Mouse (Mus musculus): ENCODE measurements around the gene Pdcd1. TPM values are rescaled to one million over a fixed set of nuclear protein-coding genes. Genes with fewer than 3 reads are reported as not detected.
"Not testable (repeated sequence)": the region's sequence is repeated elsewhere in the genome, so short reads cannot be mapped to it uniquely, and the experiment has no call there.

The Pdcd1 gene
- total RNA-seq (2021), result 0.30 TPM in 1 of 2 replicates, not detected in the other
- long read RNA-seq, experiment 1, result 0 reads
- long read RNA-seq, experiment 2, result 0 reads

DNA sequence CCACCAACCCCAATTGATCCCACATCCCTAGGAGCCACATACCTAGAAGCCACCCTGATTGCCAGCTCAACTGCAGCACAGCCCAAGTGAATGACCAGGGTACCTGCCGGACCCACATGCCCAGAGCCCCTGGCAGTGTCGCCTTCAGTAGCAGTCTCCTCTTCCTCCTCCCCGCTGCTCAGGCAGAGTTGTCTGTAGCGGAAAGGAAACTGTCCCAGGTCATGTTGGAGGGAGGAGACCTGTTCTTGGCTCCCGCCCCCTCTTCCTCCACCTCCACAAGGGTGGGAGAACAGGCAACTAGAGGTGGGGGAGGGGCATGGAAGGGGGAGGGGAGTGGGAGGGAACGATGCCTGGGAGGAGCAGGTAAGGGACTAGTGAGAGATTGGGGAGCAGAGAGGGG lies at the start of gene Pdcd1:
Pdcd1 (minus strand) TSS at position 181 of the 400 bp plus-strand sequence.
- DNase-seq, result no peak

DNA sequence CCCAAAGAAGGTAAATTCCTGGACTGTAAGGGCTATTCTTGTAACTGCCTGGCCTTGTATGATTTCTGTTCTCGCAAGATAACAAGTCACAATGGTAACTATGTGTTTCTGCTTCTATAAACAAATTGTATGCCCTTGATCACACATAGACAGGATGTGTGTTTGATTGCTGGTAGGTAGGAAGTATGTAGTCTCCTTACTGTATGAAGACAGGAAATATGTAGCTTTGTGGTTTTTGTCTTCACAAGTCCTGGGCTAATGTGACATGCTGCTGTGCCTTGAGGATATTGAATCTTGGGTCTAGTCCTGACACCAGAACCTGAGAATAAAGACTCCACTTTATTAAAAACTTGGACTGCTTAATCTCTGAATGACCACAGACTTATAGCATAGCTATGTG lies 39.4 kb upstream of the Pdcd1 start:
- DNase-seq, result no peak

DNA sequence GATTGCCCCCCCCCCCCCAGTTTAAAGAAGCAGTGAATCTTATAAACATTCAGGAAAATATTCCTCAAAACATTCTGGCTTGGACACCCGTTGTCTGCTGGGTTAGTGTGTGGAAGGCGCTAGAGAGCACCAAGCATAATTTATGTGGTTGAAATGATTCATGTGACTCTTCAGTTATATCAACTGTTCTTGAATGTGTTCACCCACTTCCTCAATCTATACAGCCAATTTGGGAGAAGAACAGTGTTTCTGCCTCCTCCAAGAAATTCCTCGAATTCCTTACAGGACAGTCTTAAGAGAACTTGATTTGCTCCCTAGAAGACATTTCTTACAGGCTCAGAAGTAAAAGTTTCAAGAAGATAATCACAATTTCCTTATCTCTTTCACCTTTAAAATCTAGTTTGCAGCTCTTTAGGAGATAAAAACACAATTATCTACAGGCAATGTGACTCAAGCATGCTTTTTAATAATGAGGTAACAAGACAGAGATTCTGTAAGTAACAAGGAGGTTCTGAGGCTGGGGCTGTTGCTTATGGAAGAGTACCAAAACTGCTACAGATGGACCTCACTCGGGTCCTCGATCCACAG lies 34.1 kb upstream of the Pdcd1 start:
- no peak for DNase-seq

DNA sequence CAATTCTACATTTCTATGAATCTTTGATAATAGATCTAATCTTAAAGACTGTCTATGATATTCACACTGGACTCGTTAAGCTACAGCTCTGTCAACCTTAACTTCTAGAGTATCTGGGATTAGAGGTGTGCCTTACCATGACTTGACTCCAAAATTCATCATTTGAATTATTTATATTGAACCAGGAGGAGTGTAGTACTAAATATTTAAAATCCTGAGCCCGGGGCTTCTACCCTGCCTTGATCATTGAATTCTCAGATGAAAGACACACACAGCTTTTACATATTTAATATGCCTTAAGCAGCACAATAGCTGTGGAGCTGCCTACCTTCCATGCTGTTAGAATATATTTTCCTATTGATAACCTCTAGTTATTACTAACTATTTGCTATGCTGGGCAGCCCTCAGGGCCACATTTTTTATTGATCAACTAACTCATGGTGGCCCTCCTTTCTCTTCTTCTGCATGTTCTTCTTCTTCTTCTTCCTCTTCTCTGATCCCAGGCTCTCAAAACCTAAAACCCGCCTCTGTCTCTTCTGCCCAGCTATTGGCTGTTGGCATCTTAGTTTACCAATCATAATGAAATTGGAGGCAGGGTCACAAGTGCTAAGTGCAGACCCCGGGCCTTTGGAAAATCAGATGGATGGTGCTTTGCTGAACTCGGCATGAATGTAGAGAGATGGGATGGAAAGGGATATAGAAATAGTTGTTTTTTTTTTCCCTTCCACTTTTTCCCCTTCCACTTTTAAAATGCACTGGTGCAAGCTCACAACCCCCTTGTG lies 33.2 kb upstream of the Pdcd1 start:
- no peak for DNase-seq

DNA sequence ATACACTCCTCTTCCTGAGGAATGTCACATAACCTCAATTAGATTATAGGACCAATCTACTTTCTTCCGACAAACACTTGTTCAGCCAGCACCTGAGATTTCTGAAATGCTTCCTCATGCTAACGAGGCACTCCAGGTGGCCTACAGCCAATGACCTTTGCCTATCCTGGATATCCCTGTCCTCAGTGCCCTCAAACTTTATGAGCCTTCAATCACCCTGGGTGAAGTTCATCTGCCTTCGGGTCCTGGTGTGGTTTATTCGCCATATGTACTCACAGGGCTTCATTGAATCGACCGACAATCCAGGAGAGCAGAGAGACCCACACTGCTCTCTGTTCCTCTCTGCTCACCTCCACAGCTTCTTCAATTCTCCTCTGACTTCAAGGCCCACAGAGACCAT lies 29.4 kb upstream of the Pdcd1 start:
- no peak for DNase-seq

DNA sequence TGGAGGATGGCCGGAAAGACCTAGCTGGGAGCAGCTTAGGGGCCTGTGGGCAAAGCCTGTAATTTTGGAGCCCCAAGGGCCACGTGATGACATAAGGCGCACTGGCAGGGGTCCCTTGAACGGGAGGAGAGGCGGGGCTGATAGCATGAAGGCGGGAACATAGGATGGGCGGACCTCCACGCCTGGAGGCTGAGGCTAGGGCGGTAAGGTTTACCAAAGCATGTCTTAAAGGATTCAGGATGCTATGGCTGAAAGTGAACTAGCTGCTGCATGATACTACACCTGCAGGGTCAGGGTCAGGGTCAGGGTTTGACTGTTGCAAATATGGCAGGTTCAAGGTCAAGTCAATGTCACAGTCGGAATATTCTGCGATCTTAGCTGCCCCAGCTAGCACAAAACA lies 28.8 kb upstream of the Pdcd1 start:
- DNase-seq, result no peak

DNA sequence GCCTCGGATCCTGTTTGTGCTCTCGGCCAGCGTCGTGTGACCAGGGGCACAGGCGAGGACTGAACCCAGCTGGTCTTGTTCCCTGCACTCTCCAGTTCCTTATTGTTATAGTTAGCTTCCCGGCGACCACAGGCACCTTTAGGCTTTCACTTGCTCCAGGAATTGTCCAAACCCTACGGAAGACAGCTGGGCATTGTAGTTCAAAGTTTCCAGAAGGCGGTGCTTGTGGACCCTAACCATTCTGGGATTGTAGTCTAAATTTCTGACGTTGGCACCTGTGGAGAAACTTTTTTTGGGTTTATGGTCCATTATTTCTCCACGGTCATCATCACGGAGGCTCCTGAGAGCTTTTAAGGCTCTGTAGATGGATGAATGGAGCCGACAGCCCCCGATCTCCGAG lies 28.4 kb upstream of the Pdcd1 start:
- no peak for DNase-seq

DNA sequence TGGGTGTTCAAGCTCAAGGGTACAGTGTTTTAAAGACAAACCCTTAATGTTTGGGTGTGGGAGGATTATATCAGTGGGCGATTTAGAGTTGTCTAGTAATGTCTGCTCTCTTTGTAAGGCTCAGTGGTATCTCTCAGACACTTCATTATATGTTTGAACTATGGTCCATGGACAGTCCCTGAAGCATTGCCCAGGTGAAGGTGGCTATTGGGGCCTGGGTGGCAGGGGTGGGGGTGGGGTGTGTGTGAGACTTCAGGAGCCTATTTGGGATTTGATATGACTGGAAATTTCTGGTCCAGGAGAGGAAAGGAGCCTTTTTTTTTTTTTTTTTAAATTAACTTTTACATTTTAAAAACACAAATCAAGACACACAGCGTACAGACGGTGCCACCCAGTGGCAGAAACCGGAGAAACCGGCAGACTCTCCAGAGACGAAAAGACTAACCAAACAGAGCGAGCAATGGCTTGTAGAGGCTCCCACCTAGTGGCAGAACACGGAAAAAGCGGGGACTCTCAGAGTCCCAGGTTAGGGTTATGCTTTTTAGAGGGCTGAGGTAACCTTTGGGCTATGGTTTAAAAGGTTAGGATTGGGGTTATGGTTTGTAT lies 26.6 kb upstream of the Pdcd1 start:
- peak; percentile 90 for DNase-seq

DNA sequence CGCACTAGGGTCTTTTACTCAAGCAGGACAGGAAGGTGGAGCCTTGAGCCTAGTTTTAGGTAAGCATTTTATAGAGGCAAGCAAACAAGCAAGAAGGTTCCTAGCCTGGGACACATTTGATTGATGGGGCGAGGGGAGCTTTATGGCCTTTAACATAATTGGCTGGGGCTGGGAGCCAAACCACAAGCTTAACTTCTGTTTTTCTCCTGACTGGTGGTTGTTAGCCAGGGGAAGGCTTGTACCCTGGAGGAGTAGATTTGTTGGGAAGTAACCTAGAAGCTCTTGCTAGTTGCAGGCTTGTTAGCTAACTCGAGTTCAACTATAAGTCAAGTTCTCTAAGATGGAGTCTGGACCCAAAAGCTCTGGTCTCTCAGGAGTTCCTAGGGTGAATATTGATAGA lies 26.0 kb upstream of the Pdcd1 start:
- DNase-seq, result peak; percentile 27

DNA sequence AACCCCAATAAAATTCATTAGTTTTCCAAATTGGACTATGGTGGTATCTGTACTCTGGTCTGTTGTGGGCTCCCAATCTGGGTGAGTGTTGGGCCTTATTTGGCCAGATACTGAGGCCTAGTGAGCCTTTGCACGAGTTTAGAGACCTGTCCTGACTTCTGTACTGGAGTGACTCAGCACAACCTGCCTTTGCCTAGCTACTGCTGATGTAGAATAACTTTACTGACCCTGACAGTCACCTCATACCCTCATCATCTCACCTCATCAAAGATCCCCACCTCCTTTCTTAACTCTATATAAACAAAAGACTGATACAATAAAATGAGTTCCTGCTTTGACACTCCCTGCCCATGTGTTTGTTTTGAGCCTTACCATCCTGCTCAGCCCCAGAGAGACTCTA lies 24.3 kb upstream of the Pdcd1 start:
- no peak for DNase-seq

DNA sequence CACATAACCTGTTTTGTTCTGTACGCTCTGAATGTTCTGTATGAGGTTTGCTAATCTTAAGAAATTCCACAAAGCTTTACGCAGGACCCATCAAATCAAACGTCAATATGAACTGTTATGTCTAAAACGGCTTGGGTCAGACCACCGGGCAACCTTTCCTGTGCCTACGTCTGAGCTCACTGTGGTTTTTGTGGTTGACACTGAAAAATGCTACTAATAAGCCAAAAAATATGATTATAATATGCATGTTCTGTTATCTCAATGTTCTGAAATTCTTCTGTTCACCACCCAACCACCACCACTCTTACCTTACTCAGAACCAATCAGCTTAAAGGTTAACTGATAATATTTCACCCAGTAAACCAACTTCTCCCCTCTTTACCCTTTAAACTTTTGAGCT lies 22.4 kb upstream of the Pdcd1 start:
- no peak for DNase-seq

DNA sequence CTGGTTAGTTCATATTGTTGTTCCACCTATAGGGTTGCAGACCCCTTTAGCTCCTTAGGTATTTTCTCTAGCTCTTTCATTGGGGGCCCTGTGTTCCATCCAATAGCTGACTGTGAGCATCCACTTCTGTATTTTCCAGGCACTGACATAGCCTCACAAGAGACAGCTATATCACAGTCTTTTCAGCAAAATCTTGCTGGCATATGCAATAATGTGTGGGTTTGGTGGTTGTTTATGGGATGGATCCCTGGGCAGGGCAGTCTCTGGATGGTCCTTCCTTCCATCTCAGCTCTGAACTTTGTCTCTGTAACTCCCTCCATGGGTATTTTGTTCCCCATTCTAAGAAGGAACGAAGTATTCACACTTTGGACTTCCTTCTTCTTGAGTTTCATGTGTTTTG lies 5.9 kb upstream of the Pdcd1 start:
- not testable (repeated sequence) for DNase-seq

DNA sequence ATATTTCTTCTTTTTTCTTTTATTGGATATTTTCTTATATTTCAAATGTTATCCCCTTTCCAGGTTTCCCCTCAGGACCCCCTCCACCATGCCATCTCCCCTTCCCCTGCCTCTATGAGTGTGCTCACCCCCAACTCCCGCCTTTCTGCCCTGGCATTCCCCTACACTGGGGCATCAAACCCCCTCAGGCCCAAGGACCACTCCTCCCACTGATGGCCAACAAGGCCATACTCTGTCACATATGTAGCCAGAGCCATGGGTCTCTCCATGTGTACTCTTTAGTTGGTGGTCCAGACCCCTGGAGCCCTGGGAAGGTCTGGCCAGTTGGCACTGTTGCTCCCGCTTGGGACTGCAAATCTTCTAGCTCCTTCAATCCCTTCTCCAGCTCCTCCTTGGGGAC lies 5.0 kb upstream of the Pdcd1 start:
- no peak for DNase-seq

DNA sequence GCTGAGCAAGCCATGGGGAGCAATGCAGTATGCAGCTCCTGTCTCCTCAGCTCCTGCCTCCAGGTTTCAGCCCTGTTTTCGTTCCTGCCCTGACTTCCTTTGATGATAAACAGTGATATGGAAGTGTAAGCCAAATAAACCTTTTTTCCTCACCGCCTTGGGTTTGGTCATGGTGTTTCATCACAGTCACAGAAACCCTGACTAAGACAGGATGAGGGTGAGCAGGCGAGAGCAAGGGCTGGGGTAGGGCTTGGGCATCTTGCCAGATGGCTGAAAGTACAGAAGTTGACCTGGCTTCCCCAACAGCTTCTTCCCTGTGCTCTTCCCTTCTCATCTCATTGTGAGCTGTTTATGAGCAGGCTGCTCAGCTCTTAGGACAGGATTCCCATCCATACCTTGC lies 3.6 kb upstream of the Pdcd1 start:
- no peak for DNase-seq

DNA sequence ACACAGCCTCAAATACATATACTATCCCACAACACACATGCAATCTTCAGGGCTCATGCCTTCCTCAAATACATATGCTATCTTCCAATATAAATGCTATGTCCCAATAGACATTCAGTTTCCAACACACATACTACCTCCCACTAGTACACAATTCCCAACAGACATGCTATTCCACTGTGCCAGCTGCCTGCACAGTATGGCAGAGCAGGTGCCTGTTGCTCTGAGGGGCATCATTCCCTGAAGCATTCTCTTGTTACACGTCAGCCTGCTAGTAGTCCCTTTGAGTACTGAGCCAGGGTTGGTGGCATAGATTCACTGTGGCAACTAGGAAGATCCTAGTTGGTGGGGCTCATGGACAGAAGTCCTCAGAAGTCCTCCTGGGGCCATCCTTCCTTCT lies 2.1 kb upstream of the Pdcd1 start:
- DNase-seq, result no peak

DNA sequence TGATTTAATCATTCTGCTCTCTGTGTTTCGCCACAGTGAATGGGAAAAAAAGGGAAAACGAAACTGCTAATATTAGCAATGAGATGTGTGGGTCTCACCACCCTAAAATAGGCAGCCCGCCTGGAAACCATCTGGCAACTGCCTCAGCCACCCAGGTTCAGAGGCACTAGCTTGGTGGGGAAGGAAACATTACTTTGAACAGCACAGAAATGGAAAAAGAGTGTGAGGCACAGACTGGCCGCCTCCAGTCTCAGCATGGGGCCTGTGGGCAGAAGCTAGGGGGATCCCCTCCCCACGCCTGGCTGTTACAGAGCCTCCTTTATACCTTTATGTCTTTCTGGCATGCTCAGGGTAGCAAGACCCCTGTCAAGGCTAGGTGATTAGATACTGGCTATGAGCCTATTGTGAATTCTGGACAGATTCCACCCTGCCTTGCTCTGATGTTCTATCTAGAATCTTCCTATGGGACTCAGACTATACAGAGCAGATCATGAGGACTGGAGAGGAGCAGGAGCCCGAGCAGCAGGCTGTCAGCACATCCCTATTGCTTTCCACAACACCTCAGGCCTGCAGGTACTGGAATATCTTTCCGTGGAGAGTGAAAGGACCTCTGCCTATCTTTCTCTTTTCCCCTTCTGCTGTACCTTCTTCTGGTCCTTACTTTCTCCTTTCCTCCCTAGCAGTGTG lies 1.3 kb upstream of the Pdcd1 start:
- DNase-seq, result no peak

DNA sequence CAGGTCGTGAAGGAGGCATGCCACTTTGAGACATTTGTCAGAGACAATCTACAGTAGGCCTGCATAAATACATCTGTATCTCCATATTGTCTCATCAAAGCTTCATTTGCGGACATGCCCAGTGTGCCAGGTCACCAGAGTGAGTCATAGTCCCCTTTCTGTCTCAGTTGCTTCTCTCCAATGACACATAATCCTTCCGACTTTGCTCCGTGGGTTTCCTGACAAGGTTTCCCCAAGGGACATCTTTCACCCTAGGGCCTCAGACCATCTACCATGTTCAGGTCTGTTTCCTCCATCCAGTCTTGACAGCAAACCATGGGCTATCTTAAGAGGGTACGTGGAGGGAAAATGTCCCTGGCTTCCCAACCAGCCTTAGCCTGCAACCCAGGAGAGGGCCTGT lies 1.2 kb downstream of the Pdcd1 start:
- no peak for DNase-seq

DNA sequence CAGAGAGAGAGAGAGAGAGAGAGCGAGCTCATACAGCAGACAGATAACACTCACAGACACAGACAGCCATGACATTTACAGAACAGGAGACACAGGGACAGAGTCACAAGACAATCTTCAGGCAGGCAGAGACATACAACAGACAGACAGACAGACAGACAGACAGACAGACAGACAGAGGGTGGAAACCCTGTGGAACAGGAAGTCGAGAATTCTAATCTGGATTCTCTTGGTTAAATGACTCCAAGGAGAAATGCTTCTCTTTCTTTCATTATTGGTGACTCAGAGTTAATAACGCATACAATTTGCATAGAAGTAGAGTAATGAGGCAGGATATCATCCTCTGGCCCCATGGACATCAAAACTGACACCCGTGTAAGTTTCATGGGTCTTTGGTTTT lies 5.8 kb downstream of the Pdcd1 start:
- no peak for DNase-seq

DNA sequence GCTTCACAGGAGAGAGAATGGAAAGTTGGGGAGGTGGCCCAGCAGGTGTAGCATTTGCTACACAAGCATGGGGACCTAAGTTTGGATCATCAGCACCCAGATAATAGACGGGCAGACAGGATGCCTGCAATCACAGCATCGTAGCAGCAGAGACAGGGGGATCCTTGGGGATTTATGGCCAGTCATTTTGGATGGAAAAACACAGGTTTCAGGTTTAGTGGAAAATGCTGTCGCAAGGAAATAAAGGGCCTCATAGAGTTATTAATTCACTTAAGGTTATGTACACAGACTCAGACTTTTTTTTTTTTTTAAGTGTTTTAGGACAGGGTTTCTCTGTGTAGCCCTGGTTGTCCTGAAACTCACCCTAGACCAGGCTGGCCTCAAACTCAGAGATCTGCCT lies 6.8 kb downstream of the Pdcd1 start:
- no peak for DNase-seq

DNA sequence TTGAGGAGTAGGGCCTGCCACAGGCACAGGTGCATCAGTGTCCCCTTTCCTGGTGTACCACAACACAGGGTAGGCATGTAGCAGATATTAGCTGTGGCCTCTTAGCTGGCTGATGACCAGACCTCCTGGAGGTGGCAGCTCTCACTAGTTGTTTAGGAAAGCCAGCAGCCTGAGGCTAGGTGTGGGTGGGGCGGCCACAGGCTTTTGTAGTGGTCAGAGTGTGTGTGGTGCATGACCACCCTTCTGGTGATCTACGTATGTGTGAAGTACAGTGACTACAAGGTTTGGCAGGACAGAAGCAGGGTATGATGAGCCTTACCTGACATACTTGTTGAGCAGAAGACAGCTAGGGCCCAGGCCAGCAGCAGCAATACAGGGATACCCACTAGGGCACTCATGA lies 12.0 kb downstream of the Pdcd1 start:
- DNase-seq, result no peak

DNA sequence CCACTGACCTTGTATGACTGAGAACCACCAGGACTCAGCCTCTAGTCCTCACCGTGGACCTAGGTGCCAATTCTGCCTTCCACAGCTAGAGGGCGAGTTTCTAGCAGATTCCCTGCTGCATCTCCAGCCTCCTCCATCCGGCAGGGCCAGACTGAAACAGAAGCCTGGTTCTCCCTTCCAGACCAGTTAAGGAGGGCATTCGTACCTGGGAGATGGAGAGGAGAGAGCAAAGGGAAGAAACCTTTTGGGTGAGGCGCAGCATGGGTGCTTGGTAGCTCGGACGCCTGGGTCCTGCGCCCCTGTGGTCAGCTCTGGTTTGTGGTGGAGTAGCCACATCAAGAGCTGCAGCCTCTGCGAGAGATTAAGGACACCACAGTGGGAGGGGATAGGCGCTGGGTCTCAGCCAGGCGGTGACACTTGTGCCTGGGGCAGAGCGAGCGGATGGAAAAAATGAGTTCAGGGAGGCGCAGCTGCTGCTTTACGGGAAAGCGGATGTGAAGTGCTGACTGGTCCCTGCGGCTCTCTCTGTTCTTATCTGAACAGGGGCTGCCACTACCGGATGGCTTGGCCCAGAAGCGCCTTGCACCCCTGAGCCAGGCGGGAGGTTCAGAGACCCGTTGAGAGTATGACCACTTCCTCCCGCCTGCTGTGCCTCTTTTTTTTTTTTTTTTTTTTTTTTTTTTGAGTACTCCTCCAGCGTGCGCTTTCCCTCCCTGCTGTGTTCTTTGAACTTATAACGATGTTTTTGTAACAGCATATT lies 17.2 kb downstream of the Pdcd1 start:
- peak; percentile 92 for DNase-seq

DNA sequence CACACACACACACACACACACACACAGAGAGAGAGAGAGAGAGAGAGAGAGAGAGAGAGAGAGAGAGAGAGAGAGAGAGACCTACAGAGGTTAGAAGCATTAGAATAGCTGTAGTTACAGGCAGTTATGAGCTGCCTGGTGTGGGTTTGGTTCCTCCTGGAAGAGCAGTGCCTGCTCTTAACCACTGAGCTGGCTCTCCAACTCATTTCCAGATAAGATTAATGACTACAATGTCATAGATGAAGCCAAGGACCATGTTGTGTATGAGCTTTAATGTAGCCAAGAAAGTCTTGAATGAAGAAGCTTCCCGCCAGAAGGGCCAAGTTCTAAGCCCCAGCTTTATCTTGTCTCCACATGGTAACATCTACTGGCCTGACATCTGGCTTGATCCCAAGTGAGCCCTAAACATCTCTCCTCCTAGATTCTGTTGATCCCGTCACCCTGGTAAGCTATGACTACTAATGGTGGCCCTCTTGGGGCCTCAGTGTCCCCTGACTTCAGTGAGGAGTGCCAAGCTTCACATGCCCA lies 19.2 kb downstream of the Pdcd1 start:
- DNase-seq, result no peak

Measured in adrenal gland, postnatal 14 days (tissue).